Mouse (Mus musculus): ENCODE measurements around the gene Olfr633. TPM values are rescaled to one million over a fixed set of nuclear protein-coding genes. Genes with fewer than 3 reads are reported as not detected.

Olfr633 gene
- not detected in 2 replicates for polyA plus RNA-seq (2012; rRNA removed)

GRCm38 (mm10) chr7:103944137-103944536 is at the start of gene Olfr633:
TSS of gene Olfr633 (plus strand) at chr7:103944437.

GRCm38 (mm10) chr7:103903187-103903586 is 41.0 kb upstream of the Olfr633 start, which contains the start of gene Olfr65:
TSS of gene Olfr65 (plus strand) at chr7:103903487.

GRCm38 (mm10) chr7:103928525-103928924 is 15.7 kb upstream of the Olfr633 start, which contains the start of gene Olfr631:
TSS of gene Olfr631 (plus strand) at chr7:103928825.

GRCm38 (mm10) chr7:103934264-103934663 is 10.0 kb upstream of the Olfr633 start, which contains the start of gene Olfr632:
TSS of gene Olfr632 (plus strand) at chr7:103934347.

GRCm38 (mm10) chr7:103970852-103971251 is 26.6 kb downstream of the Olfr633 start, which contains the start of gene Olfr635:
TSS of gene Olfr635 (plus strand) at chr7:103971152.

GRCm38 (mm10) chr7:103998446-103998845 is 54.2 kb downstream of the Olfr633 start, which contains the start of gene Olfr638:
TSS of gene Olfr638 (plus strand) at chr7:103998746.

Other genes with a start within 250 kb of the Olfr633 start
- not detected in 2 replicates for gene Olfr243, start 229.8 kb upstream of the Olfr633 start, polyA plus RNA-seq (2012; rRNA removed)
- not detected in 2 replicates for gene Olfr628, start 214.1 kb upstream of the Olfr633 start, polyA plus RNA-seq (2012; rRNA removed)
- gene Olfr629, start 199.5 kb upstream of the Olfr633 start, polyA plus RNA-seq (2012; rRNA removed), result not detected in 2 replicates
- gene Olfr630, start 187.1 kb upstream of the Olfr633 start, polyA plus RNA-seq (2012; rRNA removed), result not detected in 2 replicates
- not detected in 2 replicates for gene Olfr69, start 172.8 kb upstream of the Olfr633 start, polyA plus RNA-seq (2012; rRNA removed)
- gene Olfr68, start 164.7 kb upstream of the Olfr633 start, polyA plus RNA-seq (2012; rRNA removed), result not detected in 2 replicates
- not detected in 2 replicates for gene Olfr67, start 152.6 kb upstream of the Olfr633 start, polyA plus RNA-seq (2012; rRNA removed)
- 1,727 and 2,114 TPM in 2 replicates for gene Hbb-bt, start 130.4 kb upstream of the Olfr633 start, polyA plus RNA-seq (2012; rRNA removed)
- 1,278 and 2,335 TPM in 2 replicates for gene Hbb-bs, start 116.3 kb upstream of the Olfr633 start, polyA plus RNA-seq (2012; rRNA removed)
- gene Hbb-bh2, start 103.9 kb upstream of the Olfr633 start, polyA plus RNA-seq (2012; rRNA removed), result 0.40 TPM in 1 of 2 replicates, not detected in the other
- 1,953 and 3,124 TPM in 2 replicates for gene Hbb-bh1, start 101.3 kb upstream of the Olfr633 start, polyA plus RNA-seq (2012; rRNA removed)
- 10,518 and 17,284 TPM in 2 replicates for gene Hbb-y, start 91.2 kb upstream of the Olfr633 start, polyA plus RNA-seq (2012; rRNA removed)
- gene Olfr66, start 58.2 kb upstream of the Olfr633 start, polyA plus RNA-seq (2012; rRNA removed), result not detected in 2 replicates
- gene Olfr64, start 50.0 kb upstream of the Olfr633 start, polyA plus RNA-seq (2012; rRNA removed), result not detected in 2 replicates
- not detected in 2 replicates for gene Olfr65, start 41.0 kb upstream of the Olfr633 start, polyA plus RNA-seq (2012; rRNA removed)
- gene Olfr631, start 15.6 kb upstream of the Olfr633 start, polyA plus RNA-seq (2012; rRNA removed), result not detected in 2 replicates
- 0.11 and 0.36 TPM in 2 replicates for gene Olfr632, start 10.1 kb upstream of the Olfr633 start, polyA plus RNA-seq (2012; rRNA removed)
- not detected in 2 replicates for gene Olfr635, start 26.7 kb downstream of the Olfr633 start, polyA plus RNA-seq (2012; rRNA removed)
- not detected in 2 replicates for gene Olfr638, start 54.3 kb downstream of the Olfr633 start, polyA plus RNA-seq (2012; rRNA removed)
- not detected in 2 replicates for gene Olfr639, start 72.9 kb downstream of the Olfr633 start, polyA plus RNA-seq (2012; rRNA removed)
- not detected in 2 replicates for gene Olfr640, start 81.1 kb downstream of the Olfr633 start, polyA plus RNA-seq (2012; rRNA removed)
- not detected in 2 replicates for gene Olfr641, start 91.0 kb downstream of the Olfr633 start, polyA plus RNA-seq (2012; rRNA removed)
- gene Olfr642, start 108.2 kb downstream of the Olfr633 start, polyA plus RNA-seq (2012; rRNA removed), result not detected in 2 replicates
- gene 4930516K23Rik, start 117.0 kb downstream of the Olfr633 start, polyA plus RNA-seq (2012; rRNA removed), result not detected in 2 replicates
- gene Olfr644, start 127.4 kb downstream of the Olfr633 start, polyA plus RNA-seq (2012; rRNA removed), result not detected in 2 replicates
- not detected in 2 replicates for gene Olfr645, start 141.0 kb downstream of the Olfr633 start, polyA plus RNA-seq (2012; rRNA removed)
- not detected in 2 replicates for gene Olfr646, start 160.4 kb downstream of the Olfr633 start, polyA plus RNA-seq (2012; rRNA removed)
- gene Ubqln5, start 185.4 kb downstream of the Olfr633 start, polyA plus RNA-seq (2012; rRNA removed), result not detected in 2 replicates
- gene Olfr643, start 193.0 kb downstream of the Olfr633 start, polyA plus RNA-seq (2012; rRNA removed), result not detected in 2 replicates
- not detected in 2 replicates for gene Ubqln3, start 198.8 kb downstream of the Olfr633 start, polyA plus RNA-seq (2012; rRNA removed)
- not detected in 2 replicates for gene Ubqlnl, start 206.1 kb downstream of the Olfr633 start, polyA plus RNA-seq (2012; rRNA removed)
- gene Olfm5, start 220.4 kb downstream of the Olfr633 start, polyA plus RNA-seq (2012; rRNA removed), result 0.02 TPM in 1 of 2 replicates, not detected in the other
- gene Olfr648, start 239.0 kb downstream of the Olfr633 start, polyA plus RNA-seq (2012; rRNA removed), result 0.01 and 0.07 TPM in 2 replicates